Mouse (Mus musculus) kidney, embryonic 16.5 days (tissue): Measurements from ENCODE around the gene Bnip1. TPM values are rescaled to one million over a fixed set of nuclear protein-coding genes. Genes with fewer than 3 reads are reported as not detected.

ENCODE experiments used
- ATAC-seq: fragments of 200-750 bp; cut with Nextera tagmentation; 2 replicates; pipeline ENCODE4 v1.8.0; 2017; ENCODE audit warnings: moderate TSS enrichment; ENCODE audit not compliant: low FRiP score, low TSS enrichment
- H3K27ac ChIP-seq: fragments of 300-500 bp; sonication (generic); 2 replicates; pipeline ENCODE4 v1.5.1; 2014; ENCODE audit warnings: low read length
- H3K27me3 ChIP-seq: fragments of 300-500 bp; sonication (generic); 2 replicates; pipeline ENCODE4 v1.6.1; 2014; ENCODE audit warnings: low read length, control low read depth, mixed read lengths; ENCODE audit not compliant: insufficient read depth
- H3K36me3 ChIP-seq: fragments of 300-500 bp; sonication (generic); 2 replicates; pipeline ENCODE4 v1.6.1; 2014; ENCODE audit warnings: low read length, control low read depth, mixed read lengths; ENCODE audit not compliant: insufficient read depth
- H3K4me1 ChIP-seq: fragments of 300-500 bp; sonication (generic); 2 replicates; pipeline ENCODE4 v1.6.1; 2014; ENCODE audit warnings: low read length, control low read depth, mixed read lengths; ENCODE audit not compliant: insufficient read depth
- H3K4me2 ChIP-seq: fragments of 300-500 bp; sonication (generic); replicated peaks from 2 replicates; pipeline ENCODE4 v1.6.1; 2014; ENCODE audit warnings: low read depth, low read length
- H3K4me3 ChIP-seq: fragments of 300-500 bp; sonication (generic); 2 replicates; pipeline ENCODE4 v1.5.1; 2014; ENCODE audit warnings: mild to moderate bottlenecking, low read length
- H3K9ac ChIP-seq: fragments of 300-500 bp; sonication (generic); replicated peaks from 2 replicates; pipeline ENCODE4 v1.6.1; 2014; ENCODE audit warnings: low read length
- H3K9me3 ChIP-seq: fragments of 300-500 bp; sonication (generic); 2 replicates; pipeline ENCODE4 v1.6.1; 2016; ENCODE audit warnings: low read length, control low read depth
- WGBS: fragments of 180-500 bp; shearing (Covaris S2); extraction: QIAGEN DNeasy Blood & Tissue Kit; methylation state at CpG from one replicate; pipeline ENCODE4 v1.1.7; 2014; 5-methylcytosine and 5-hydroxymethylcytosine counted together
- polyA plus RNA-seq: library from polyadenylated mRNA; unstranded; fragments of >200 nt; fragmentation: Nextera tagmentation; extraction: Ambion mirVana; gene quantifications from 2 replicates; pipeline ENCODE4 v1.2.1, GENCODE M21; 2015

Bnip1 gene
- polyA plus RNA-seq, 1 experiment from 2014 or later: 57.4 TPM

- no peaks in the 10 kb centered on the region for H3K27me3 ChIP-seq
- H3K27ac ChIP-seq: no peak overlapping the region
- H3K9ac ChIP-seq: no peak overlapping the region
- H3K9me3 ChIP-seq: no peaks in the 10 kb centered on the region
- H3K4me3 ChIP-seq: no peak overlapping the region
- H3K36me3 ChIP-seq: peaks cover 45% of the 10 kb centered on the region
- no peaks in the 10 kb centered on the region for H3K4me1 ChIP-seq
- no peak for ATAC-seq
- WGBS: 91% methylated on average over 15 of the region's 15 CpGs
- H3K4me2 ChIP-seq: no peak overlapping the region
Observed at GRCm38 (mm10) chr17:26792096-26792495, 11.2 kb downstream of the Bnip1 start.

DNA sequence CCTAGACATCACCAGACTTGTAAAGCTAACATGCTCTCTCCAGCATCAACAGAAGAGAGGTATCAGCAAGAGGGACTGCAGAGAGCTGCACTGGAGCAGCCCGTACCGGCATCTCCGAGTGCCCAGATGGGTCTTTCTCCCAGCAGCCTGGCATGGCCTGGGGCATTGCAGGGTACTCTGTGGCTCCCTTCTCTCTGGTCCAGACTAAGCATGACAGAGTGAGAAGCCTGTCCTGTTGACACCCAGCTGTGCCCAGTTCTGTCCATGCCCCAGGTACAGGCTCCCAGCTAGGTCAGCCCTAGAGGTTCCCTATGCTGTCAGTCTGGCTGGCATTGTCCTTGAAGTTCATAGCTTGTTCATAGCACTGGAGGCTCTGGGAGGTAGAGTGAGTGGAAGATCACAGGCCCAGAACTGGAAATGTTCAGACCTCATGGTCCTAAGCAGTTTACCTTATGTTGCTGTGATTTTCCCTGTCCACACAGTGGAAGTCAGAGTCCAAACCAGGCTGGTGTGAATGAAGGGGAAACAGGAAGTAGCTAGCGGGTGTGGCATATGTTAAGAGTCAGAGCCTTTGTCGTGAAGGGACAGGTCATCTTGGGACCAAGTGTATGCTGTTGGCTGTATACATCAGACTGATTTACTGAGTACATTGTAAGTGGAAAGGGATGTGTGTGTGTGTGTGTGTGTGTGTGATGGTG is 12.4 kb downstream of the Bnip1 start:
- H3K36me3 ChIP-seq: peaks cover 39% of the 10 kb centered on the region
- no peaks in the 10 kb centered on the region for H3K9me3 ChIP-seq
- H3K4me1 ChIP-seq: no peaks in the 10 kb centered on the region
- no peak for ATAC-seq
- no peak overlapping the region for H3K4me2 ChIP-seq
- no peak overlapping the region for H3K9ac ChIP-seq
- WGBS: 77% methylated on average over 5 of the region's 5 CpGs
- no peak overlapping the region for H3K4me3 ChIP-seq
- H3K27ac ChIP-seq: no peak overlapping the region
- H3K27me3 ChIP-seq: no peaks in the 10 kb centered on the region

DNA sequence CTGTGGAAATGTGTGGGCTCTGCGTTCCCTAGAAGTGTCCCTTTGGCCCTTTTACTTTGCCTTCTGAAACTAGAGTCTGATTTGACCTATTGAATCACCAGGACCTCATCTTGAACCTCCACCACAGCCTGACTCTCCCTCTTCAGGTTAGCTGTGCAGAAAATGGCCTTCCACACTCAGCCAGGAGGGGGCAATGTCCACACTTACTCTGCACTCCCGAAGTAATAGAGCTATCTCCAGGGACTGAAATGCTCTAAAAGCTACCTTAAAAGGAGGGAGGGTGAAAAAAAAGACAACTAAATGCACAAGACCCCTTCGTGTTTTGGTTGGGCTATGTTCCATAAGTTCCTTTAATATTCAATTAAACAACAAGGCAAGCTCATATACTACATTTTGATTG is 13.9 kb downstream of the Bnip1 start:
- Histone ChIP-seq H3K27ac (no peak overlapping the region), H3K4me2 (no peak overlapping the region), H3K36me3 (peaks cover 26% of the 10 kb centered on the region), H3K9me3 (no peaks in the 10 kb centered on the region), H3K4me3 (no peak overlapping the region), H3K4me1 (no peaks in the 10 kb centered on the region), H3K9ac (no peak overlapping the region), H3K27me3 (no peaks in the 10 kb centered on the region)
- 16% methylated on average over 3 of the region's 3 CpGs for WGBS
- ATAC-seq: no peak

GRCm38 (mm10) chr17:26795386-26795785 is 14.5 kb downstream of the Bnip1 start:
- 76% methylated on average over 6 of the region's 7 CpGs for WGBS
- no peak overlapping the region for H3K9ac ChIP-seq
- no peak for ATAC-seq
- H3K36me3 ChIP-seq: peaks cover 23% of the 10 kb centered on the region
- no peaks in the 10 kb centered on the region for H3K9me3 ChIP-seq
- H3K4me3 ChIP-seq: no peak overlapping the region
- no peak overlapping the region for H3K27ac ChIP-seq
- H3K4me2 ChIP-seq: no peak overlapping the region
- H3K27me3 ChIP-seq: no peaks in the 10 kb centered on the region
- no peaks in the 10 kb centered on the region for H3K4me1 ChIP-seq

DNA sequence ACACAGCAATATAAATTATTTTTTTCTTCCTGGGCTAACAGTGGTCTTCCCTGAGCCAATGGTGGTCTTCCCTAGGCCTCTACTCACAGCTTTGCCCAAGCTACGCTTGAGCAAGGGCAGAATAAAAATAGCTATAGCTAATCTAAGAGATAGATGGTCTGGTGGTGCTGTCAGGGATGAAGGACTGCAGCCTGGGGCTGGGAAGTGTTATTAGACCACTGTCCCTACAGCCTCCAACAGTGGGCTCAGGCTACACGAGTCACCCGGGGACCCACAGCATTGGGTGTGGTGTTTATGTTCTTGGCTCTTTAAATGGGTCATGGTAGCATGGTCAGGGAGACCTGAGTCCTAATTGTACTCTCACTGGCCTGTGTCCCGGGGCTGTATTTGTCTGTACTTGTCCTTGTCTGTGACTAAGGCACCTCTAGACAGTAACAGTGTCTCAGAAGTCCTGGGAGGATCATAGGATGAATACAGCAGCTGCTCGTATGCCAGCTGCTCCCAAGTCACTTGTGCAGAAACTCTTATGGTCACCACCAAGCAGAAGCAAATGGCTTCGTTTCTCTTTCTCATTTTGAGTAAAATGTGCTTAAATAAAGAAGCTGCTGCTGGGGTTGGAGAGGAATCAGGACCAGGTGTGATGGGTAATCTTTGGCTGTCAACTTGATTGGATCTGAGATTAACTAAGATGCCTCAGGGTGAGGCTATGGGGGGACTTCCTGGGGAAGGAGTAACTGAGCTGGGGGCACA is 16.7 kb downstream of the Bnip1 start:
- peaks cover 6% of the 10 kb centered on the region; the same call in 1 of the 2 replicates for H3K36me3 ChIP-seq
- no peak overlapping the region for H3K27ac ChIP-seq
- 79% methylated on average over 6 of the region's 6 CpGs for WGBS
- no peak overlapping the region for H3K4me2 ChIP-seq
- H3K9me3 ChIP-seq: no peaks in the 10 kb centered on the region
- H3K4me1 ChIP-seq: no peaks in the 10 kb centered on the region
- H3K4me3 ChIP-seq: no peak overlapping the region
- ATAC-seq: no peak
- H3K9ac ChIP-seq: no peak overlapping the region
- H3K27me3 ChIP-seq: no peaks in the 10 kb centered on the region

- Histone ChIP-seq H3K27ac (no peak overlapping the region), H3K4me3 (no peak overlapping the region), H3K27me3 (no peaks in the 10 kb centered on the region), H3K9me3 (no peaks in the 10 kb centered on the region), H3K9ac (no peak overlapping the region), H3K4me1 (no peaks in the 10 kb centered on the region), H3K4me2 (no peak overlapping the region), H3K36me3 (no peaks in the 10 kb centered on the region)
- 86% methylated on average over 3 of the region's 3 CpGs for WGBS
- ATAC-seq: no peak
Observed at GRCm38 (mm10) chr17:26802886-26803285, 22.0 kb downstream of the Bnip1 start.

- Histone ChIP-seq H3K4me2 (no peak overlapping the region), H3K9me3 (no peaks in the 10 kb centered on the region), H3K27me3 (no peaks in the 10 kb centered on the region), H3K4me3 (no peak overlapping the region), H3K36me3 (no peaks in the 10 kb centered on the region), H3K9ac (no peak overlapping the region), H3K27ac (no peak overlapping the region), H3K4me1 (no peaks in the 10 kb centered on the region)
- ATAC-seq: no peak
- 59% methylated on average over 2 of the region's 2 CpGs for WGBS
Observed at GRCm38 (mm10) chr17:26812607-26813006, 31.7 kb downstream of the Bnip1 start.

DNA sequence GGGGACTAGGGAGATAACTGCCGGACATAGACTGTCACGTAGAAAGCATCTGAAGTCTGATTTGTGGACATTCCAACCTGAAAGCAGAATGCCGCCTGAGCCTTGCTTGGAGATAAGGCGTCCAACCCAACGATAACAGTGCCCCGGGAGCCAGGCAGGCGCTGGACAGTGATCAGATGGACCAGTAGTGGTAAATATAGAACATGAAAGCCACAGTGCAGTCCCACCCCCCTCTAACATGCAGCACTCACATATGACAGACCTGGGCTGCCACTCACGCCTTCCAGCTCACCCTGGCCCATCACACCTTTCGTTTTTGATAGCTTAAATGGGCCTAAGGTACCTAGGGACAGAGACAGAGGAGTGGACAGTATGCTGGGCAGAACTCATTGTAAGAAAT is 32.6 kb downstream of the Bnip1 start:
- H3K9ac ChIP-seq: no peak overlapping the region
- H3K27ac ChIP-seq: no peak overlapping the region
- H3K9me3 ChIP-seq: no peaks in the 10 kb centered on the region
- H3K36me3 ChIP-seq: no peaks in the 10 kb centered on the region
- ATAC-seq: no peak
- H3K27me3 ChIP-seq: no peaks in the 10 kb centered on the region
- no peaks in the 10 kb centered on the region for H3K4me1 ChIP-seq
- H3K4me2 ChIP-seq: no peak overlapping the region
- no peak overlapping the region for H3K4me3 ChIP-seq
- 80% methylated on average over 9 of the region's 9 CpGs for WGBS

- Histone ChIP-seq H3K36me3 (no peaks in the 10 kb centered on the region), H3K4me1 (no peaks in the 10 kb centered on the region), H3K4me3 (no peak overlapping the region), H3K9ac (no peak overlapping the region), H3K4me2 (no peak overlapping the region), H3K9me3 (no peaks in the 10 kb centered on the region), H3K27ac (no peak overlapping the region), H3K27me3 (peaks cover 4% of the 10 kb centered on the region; the same call in 1 of the 2 replicates)
- 79% methylated on average over 6 of the region's 6 CpGs for WGBS
- ATAC-seq: no peak
Observed at GRCm38 (mm10) chr17:26816810-26817209, 35.9 kb downstream of the Bnip1 start.

DNA sequence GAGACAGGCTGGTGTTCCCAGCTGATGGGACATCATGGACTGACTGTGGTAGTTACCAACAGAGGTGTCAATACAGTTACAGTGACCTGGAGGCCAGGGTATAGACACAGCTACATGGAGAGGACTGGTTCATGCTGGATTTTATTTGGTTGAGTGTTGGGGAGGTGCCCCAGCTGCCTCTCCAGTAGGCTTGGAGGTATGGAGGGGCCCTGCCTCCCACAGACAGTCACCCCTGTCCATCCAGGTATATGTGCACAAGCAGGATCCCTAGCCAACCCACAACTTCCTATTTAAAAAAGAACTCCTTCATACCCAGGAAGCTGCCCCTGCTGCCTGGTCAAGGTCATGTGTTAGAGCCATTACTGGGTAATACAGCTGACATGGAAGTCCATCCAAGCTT is 36.9 kb downstream of the Bnip1 start:
- no peaks in the 10 kb centered on the region for H3K4me1 ChIP-seq
- ATAC-seq: no peak
- H3K36me3 ChIP-seq: no peaks in the 10 kb centered on the region

More for the DNA sequence above, 36.9 kb downstream of the Bnip1 start:
- H3K9ac ChIP-seq: no peak overlapping the region
- no peak overlapping the region for H3K4me3 ChIP-seq
- H3K27me3 ChIP-seq: peaks cover 4% of the 10 kb centered on the region; the same call in 1 of the 2 replicates
- H3K9me3 ChIP-seq: no peaks in the 10 kb centered on the region
- no peak overlapping the region for H3K4me2 ChIP-seq
- no peak overlapping the region for H3K27ac ChIP-seq
